Mouse (Mus musculus): ENCODE data around the gene Pafah1b2. TPM values are rescaled to one million over a fixed set of nuclear protein-coding genes. Genes with fewer than 3 reads are reported as not detected.

Gene Pafah1b2
- polyA plus RNA-seq, 1 experiment = 246 TPM

DNA sequence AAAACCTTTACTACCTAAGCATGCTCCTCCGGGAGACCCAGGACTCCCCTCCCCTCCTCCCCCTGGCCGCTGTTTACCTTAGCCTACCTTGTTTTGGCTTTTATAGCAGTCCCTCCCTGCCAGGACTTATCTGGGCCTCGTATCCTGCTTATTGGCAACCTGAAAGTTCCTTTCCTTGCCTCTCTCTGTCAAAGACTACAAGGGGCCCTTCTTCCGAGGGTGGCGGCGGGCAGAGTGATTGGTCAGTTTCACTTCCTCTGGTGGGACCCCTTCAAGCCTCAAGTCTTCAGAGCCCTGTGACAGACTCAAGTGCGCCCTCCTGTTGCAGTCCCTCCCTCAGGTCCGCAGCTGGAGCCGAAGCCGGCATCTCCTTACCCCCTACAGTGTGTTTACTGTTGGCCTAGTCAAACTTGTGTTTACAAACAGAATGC is 1.8 kb upstream of the Pafah1b2 start:
- H3K4me1 ChIP-seq (ENCODE audit: control insufficient read depth, insufficient read depth, low read length) = peaks cover 19% of the 10 kb centered on the region
- peak overlapping the region; percentile 18 for H3K27ac ChIP-seq (ENCODE audit: control insufficient read depth, insufficient read depth, low read depth, low read length)
- no peaks in the 10 kb centered on the region for H3K27me3 ChIP-seq (ENCODE audit: control insufficient read depth, insufficient read depth, low read length)
- TF ChIP-seq CTCF (IDR thresholded peaks at IDR 0.05; ENCODE audit: control insufficient read depth, insufficient read depth, insufficient replicate concordance, low read depth, low read length) (no peak), POLR2A (IDR thresholded peaks at IDR 0.05; ENCODE audit: control insufficient read depth, low read depth, low read length) (no peak)
- H3K36me3 ChIP-seq (ENCODE audit: control insufficient read depth, insufficient read depth, low read length) = no peaks in the 10 kb centered on the region; the same call in 1 of the 2 replicates
- H3K4me3 ChIP-seq (ENCODE audit: control insufficient read depth, low read depth, low read length) = peak overlapping the region; percentile 80

DNA sequence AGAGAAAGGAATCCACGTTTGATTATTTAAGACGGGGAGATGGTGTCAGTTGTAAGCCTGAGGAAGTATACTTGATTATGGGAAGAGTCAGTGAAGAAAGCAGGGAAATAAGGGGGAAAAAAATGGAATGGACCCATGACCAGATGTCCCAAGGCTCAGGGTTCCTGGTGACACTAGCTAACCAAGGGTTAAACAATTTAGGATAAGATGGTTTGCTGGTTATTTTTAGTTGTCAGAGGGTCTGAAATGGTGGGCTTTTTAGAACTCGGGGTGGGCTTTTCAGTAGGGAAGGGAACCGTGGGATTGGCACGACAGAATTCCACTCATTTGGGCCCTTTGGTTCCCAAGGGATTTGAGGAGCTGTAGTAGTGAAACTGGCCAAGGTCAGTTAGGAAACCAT is 1.1 kb upstream of the Pafah1b2 start:
- no peaks in the 10 kb centered on the region; the same call in 1 of the 2 replicates for H3K36me3 ChIP-seq (ENCODE audit: control insufficient read depth, insufficient read depth, low read length)
- TF ChIP-seq CTCF (IDR thresholded peaks at IDR 0.05; ENCODE audit: control insufficient read depth, insufficient read depth, insufficient replicate concordance, low read depth, low read length) (no peak), POLR2A (IDR thresholded peaks at IDR 0.05; ENCODE audit: control insufficient read depth, low read depth, low read length) (no peak)
- H3K27me3 ChIP-seq (ENCODE audit: control insufficient read depth, insufficient read depth, low read length) = no peaks in the 10 kb centered on the region
- H3K4me1 ChIP-seq (ENCODE audit: control insufficient read depth, insufficient read depth, low read length) = peaks cover 19% of the 10 kb centered on the region
- H3K27ac ChIP-seq (ENCODE audit: control insufficient read depth, insufficient read depth, low read depth, low read length) = peak overlapping the region; percentile 81; the same call in 1 of the 2 replicates
- H3K4me3 ChIP-seq (ENCODE audit: control insufficient read depth, low read depth, low read length) = peak overlapping the region; percentile 97

DNA sequence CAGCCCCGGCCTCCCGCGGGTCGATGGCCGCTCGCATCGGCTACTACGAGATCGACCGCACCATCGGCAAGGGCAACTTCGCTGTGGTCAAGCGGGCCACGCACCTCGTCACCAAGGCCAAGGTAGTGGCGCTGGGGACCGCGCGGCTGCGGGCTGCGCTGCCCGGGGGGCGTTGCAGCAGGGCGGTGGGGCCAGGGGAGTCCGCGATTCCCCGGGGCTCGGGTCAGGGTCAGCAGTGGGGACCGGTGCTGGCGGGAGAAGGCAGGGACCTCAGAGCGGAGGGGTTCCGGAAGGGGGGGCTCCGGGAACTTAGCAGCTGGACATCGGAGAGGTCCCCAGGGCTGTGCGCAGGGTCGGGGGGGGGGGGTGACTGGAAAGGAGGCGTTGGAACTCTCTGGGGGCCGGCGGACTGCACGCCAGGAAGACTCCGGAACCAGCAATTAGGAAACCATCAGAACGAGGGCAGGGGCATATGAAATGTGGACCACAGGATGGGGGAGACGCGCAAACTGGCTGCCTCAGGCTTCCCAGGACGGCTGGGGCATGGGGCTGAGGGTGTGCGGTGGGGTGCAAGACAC is 608 bp upstream of the Pafah1b2 start:
- Histone ChIP-seq H3K27me3 (ENCODE audit: control insufficient read depth, insufficient read depth, low read length) (no peaks in the 10 kb centered on the region), H3K4me1 (ENCODE audit: control insufficient read depth, insufficient read depth, low read length) (peaks cover 17% of the 10 kb centered on the region), H3K4me3 (ENCODE audit: control insufficient read depth, low read depth, low read length) (peak overlapping the region; percentile 97), H3K27ac (ENCODE audit: control insufficient read depth, insufficient read depth, low read depth, low read length) (peak overlapping the region; percentile 81; the same call in 1 of the 2 replicates), H3K36me3 (ENCODE audit: control insufficient read depth, insufficient read depth, low read length) (no peaks in the 10 kb centered on the region; the same call in 1 of the 2 replicates)
- no peak for TF ChIP-seq POLR2A (IDR thresholded peaks at IDR 0.05; ENCODE audit: control insufficient read depth, low read depth, low read length)
- no peak for TF ChIP-seq CTCF (IDR thresholded peaks at IDR 0.05; ENCODE audit: control insufficient read depth, insufficient read depth, insufficient replicate concordance, low read depth, low read length)

DNA sequence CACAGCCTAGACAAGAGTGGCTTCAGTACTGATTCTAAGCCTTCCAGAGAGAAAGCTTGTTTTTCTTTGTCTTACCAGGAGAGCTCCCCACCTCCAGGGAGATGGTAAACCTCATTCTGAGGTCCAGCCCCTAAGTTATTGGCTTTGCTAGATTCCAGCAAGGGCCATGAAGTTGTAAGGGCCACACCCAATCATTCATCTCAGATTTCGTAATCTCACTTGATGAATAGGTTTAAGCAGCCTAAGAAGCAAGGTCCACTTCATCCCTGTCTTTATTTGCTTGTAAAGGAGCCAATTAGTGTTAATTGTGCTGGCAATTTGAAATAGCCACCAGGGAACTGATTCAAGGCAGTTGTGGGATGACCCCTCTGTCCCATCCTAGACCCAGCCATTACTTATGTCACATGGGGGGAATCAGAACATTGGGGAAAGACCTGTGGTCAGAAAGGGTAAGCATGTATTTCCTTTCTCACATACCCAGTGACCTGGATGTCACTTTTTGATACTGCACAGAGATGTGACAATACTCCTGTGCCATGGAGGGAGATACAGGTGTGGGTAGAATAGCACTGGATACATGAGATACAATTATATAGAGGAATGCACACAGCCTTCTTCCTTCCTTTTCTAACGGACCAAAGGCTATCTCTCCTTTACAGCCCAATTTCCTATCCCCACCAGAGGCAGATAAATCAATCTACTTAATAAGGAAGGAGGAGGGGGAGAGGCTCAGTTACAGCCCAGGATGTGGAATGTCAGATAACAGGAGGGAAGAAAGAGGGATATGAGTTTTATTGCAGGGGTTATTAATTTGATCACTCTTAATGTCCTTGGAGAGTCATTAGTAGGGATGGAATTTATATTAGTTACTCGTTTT is 1.2 kb downstream of the Pafah1b2 start:
- H3K36me3 ChIP-seq (ENCODE audit: control insufficient read depth, insufficient read depth, low read length) = no peaks in the 10 kb centered on the region; the same call in 1 of the 2 replicates
- TF ChIP-seq POLR2A (IDR thresholded peaks at IDR 0.05; ENCODE audit: control insufficient read depth, low read depth, low read length) = no peak
- no peak overlapping the region; the same call in 1 of the 2 replicates for H3K27ac ChIP-seq (ENCODE audit: control insufficient read depth, insufficient read depth, low read depth, low read length)
- peak overlapping the region; percentile 91; the same call in 1 of the 2 replicates for H3K4me3 ChIP-seq (ENCODE audit: control insufficient read depth, low read depth, low read length)
- H3K4me1 ChIP-seq (ENCODE audit: control insufficient read depth, insufficient read depth, low read length) = peaks cover 16% of the 10 kb centered on the region
- H3K27me3 ChIP-seq (ENCODE audit: control insufficient read depth, insufficient read depth, low read length) = no peaks in the 10 kb centered on the region

DNA sequence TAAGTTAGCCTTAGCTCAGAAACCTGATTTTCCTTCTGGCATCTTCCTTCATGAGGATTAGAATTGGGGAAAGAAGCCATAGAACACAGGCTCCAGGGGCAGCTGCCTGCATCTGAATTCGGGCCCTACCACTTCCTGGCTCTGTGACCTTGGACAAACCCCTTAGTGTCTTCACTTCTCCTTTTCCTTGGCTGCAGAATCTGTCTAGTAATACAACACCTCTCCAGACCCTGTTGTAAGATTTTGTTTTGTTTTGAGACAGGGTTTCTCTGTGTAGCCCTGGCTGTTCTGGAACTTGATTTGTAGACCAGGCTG is 2.9 kb downstream of the Pafah1b2 start:
- Histone ChIP-seq H3K4me3 (ENCODE audit: control insufficient read depth, low read depth, low read length) (no peak overlapping the region), H3K4me1 (ENCODE audit: control insufficient read depth, insufficient read depth, low read length) (peaks cover 11% of the 10 kb centered on the region), H3K27me3 (ENCODE audit: control insufficient read depth, insufficient read depth, low read length) (no peaks in the 10 kb centered on the region), H3K27ac (ENCODE audit: control insufficient read depth, insufficient read depth, low read depth, low read length) (no peak overlapping the region), H3K36me3 (ENCODE audit: control insufficient read depth, insufficient read depth, low read length) (no peaks in the 10 kb centered on the region; the same call in 1 of the 2 replicates)
- no peak for TF ChIP-seq CTCF (IDR thresholded peaks at IDR 0.05; ENCODE audit: control insufficient read depth, insufficient read depth, insufficient replicate concordance, low read depth, low read length)
- TF ChIP-seq POLR2A (IDR thresholded peaks at IDR 0.05; ENCODE audit: control insufficient read depth, low read depth, low read length) = no peak

DNA sequence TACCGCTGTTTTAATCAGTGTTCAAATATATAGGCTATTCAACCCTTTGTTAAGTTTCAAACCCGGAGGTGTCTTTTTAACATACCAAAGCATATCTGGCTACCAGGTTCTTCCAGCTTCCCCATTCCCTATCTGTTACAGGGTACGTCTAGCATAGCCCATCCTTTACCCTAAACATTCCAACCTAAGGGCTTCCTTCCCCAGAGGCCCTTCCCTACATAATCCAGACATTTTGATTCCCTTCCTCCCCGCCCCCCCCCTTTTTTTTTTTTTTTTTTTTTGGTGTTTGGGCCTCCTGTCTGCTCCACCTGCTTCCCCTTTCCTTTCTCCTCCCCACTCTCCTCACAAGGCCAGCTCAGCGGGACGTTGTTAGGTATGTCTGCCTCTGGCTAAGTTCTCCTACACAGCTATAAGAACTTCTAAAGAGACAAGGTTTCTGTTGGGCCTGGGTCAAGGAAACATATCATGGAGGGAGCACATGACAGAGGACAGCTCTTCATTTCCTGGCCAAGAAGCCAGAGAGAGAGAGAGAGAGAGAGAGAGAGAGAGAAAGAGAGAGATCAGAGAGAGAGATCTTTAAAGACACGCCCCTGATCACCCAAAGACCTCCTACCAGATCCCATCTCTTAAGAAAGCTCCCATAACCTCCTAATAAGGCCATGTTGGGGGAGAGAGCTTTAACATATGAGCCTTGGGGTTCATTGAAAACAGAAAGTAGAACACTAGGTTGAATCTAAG is 3.4 kb downstream of the Pafah1b2 start:
- Histone ChIP-seq H3K4me3 (ENCODE audit: control insufficient read depth, low read depth, low read length) (no peak overlapping the region), H3K27ac (ENCODE audit: control insufficient read depth, insufficient read depth, low read depth, low read length) (no peak overlapping the region), H3K36me3 (ENCODE audit: control insufficient read depth, insufficient read depth, low read length) (no peaks in the 10 kb centered on the region; the same call in 1 of the 2 replicates), H3K4me1 (ENCODE audit: control insufficient read depth, insufficient read depth, low read length) (peaks cover 7% of the 10 kb centered on the region), H3K27me3 (ENCODE audit: control insufficient read depth, insufficient read depth, low read length) (no peaks in the 10 kb centered on the region)
- no peak for TF ChIP-seq POLR2A (IDR thresholded peaks at IDR 0.05; ENCODE audit: control insufficient read depth, low read depth, low read length)
- no peak for TF ChIP-seq CTCF (IDR thresholded peaks at IDR 0.05; ENCODE audit: control insufficient read depth, insufficient read depth, insufficient replicate concordance, low read depth, low read length)

DNA sequence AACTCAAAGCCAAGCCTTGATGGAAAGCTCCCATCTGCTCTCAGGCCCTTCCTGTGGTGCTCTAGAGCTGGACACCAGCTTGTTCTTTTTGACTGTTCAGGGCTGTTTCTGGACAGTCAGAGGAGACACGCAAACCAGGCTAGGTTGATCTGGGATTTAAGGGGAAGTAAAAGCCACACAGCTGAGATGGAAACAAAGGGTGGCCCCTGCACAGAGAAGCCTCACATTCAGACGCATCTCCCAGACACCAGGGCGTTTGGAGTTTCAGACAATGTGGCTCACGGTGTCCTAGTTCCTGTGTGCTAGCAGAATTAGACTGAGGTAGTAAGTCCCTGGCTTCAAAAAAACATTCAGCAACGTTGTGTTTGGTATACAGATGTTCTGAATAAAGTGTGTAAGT is 6.3 kb downstream of the Pafah1b2 start:
- H3K4me1 ChIP-seq (ENCODE audit: control insufficient read depth, insufficient read depth, low read length) = peaks cover 2% of the 10 kb centered on the region; the same call in 1 of the 2 replicates
- no peak overlapping the region for H3K27ac ChIP-seq (ENCODE audit: control insufficient read depth, insufficient read depth, low read depth, low read length)
- no peak overlapping the region for H3K4me3 ChIP-seq (ENCODE audit: control insufficient read depth, low read depth, low read length)
- no peaks in the 10 kb centered on the region for H3K27me3 ChIP-seq (ENCODE audit: control insufficient read depth, insufficient read depth, low read length)
- TF ChIP-seq POLR2A (IDR thresholded peaks at IDR 0.05; ENCODE audit: control insufficient read depth, low read depth, low read length) = no peak
- no peaks in the 10 kb centered on the region; the same call in 1 of the 2 replicates for H3K36me3 ChIP-seq (ENCODE audit: control insufficient read depth, insufficient read depth, low read length)
